Mouse (Mus musculus): Measurements from ENCODE around the gene Gm1993. TPM values are rescaled to one million over a fixed set of nuclear protein-coding genes. Genes with fewer than 3 reads are reported as not detected.
"Not testable (repeated sequence)": the region's sequence is repeated elsewhere in the genome, so short reads cannot be mapped to it uniquely, and the experiment has no call there.

Gm1993 gene
- total RNA-seq (2015; ENCODE audit: low replicate concordance), result not detected in 2 replicates
- not detected in 2 replicates for total RNA-seq (2017; ENCODE audit: low replicate concordance)

DNA sequence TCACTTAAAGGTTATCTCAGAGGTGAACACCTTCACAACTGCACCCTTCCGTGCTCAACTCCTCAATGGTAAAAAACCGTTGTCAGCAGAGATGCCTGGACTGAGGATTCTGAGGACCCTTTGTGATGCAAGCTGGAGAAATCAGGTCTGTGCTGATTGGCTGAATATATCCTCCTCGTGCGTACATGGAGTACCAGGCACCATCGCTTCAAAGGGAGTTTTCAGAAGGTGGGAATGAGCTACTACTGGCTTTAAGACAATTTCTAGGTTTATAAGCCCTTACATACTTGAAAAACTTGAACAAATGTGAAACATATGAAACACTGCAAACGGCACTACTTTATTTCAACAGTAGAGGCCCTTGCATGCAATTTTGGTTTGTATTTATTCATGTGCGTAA lies at the start of gene Gm1993:
Gm1993 (minus strand) TSS at position 101 of the 400 bp plus-strand sequence.
- ATAC-seq (replicated peaks; ENCODE audit: low FRiP score, poor library complexity, severe bottlenecking), result not testable (repeated sequence)

All from erythroid progenitor cell, adult 5-6 weeks (primary cell).